Mouse (Mus musculus) liver, adult 2 months (tissue): ENCODE results near the gene Popdc3.

ENCODE experiments used
- CTCF ChIP-seq: fragments of 200-500 bp; IDR thresholded peaks from 2 replicates; pipeline ENCODE4 v1.5.1; 2011; ENCODE audit warnings: low read depth, low read length, control low read depth
- POLR2A ChIP-seq: fragments of 200-500 bp; IDR thresholded peaks from 2 replicates; pipeline ENCODE4 v1.6.1; 2011; ENCODE audit warnings: low read length, control low read depth; ENCODE audit not compliant: insufficient read depth; ENCODE audit errors: extremely low read depth

GRCm38 (mm10) chr10:45363396-45363795 lies 185.5 kb downstream of the Popdc3 start:
- no peak for TF ChIP-seq POLR2A
- TF ChIP-seq CTCF: no peak
